Mouse (Mus musculus) brain, embryonic 18.5 days (tissue): Measurements from ENCODE around the gene Slc7a8.

Source experiments
- DNase-seq: peaks from one replicate; pipeline ENCODE4 v3.0.0-alpha.2; 2012; ENCODE audit warnings: low read depth, low spot score

Slc7a8 gene

GRCm38 (mm10) chr14:54701298-54701697, 80.4 kb downstream of the Slc7a8 start:
- no peak for DNase-seq

- no peak for DNase-seq
These were observed 82.2 kb downstream of the Slc7a8 start for GRCm38 (mm10) chr14:54699586-54699985.

- DNase-seq, result no peak
These were observed 83.0 kb downstream of the Slc7a8 start, which contains the start of gene Gm29776 for GRCm38 (mm10) chr14:54698733-54699132. Gene Gm29776, minus strand, starts transcription at chr14:54698833.

GRCm38 (mm10) chr14:54696752-54697151, 85.0 kb downstream of the Slc7a8 start:
- DNase-seq, result no peak

- no peak for DNase-seq
These were observed 86.7 kb downstream of the Slc7a8 start for GRCm38 (mm10) chr14:54695042-54695441.

- DNase-seq, result no peak
These were observed 94.5 kb downstream of the Slc7a8 start for GRCm38 (mm10) chr14:54687251-54687650.

- peak; percentile 99 for DNase-seq
These were observed 95.1 kb downstream of the Slc7a8 start, which contains the start of gene Acin1 for GRCm38 (mm10) chr14:54686522-54687143. Gene Acin1, minus strand, starts transcription at chr14:54686931.

GRCm38 (mm10) chr14:54686063-54686521, 95.7 kb downstream of the Slc7a8 start, which contains the start of gene 1700123O20Rik:
Gene 1700123O20Rik, plus strand, starts transcription at chr14:54686216.
- peak; percentile 77 for DNase-seq

- DNase-seq, result no peak
These were observed 96.3 kb downstream of the Slc7a8 start for GRCm38 (mm10) chr14:54685471-54685870.

- no peak for DNase-seq
These were observed 99.3 kb downstream of the Slc7a8 start for GRCm38 (mm10) chr14:54682396-54682795.

- DNase-seq, result no peak
These were observed 103.0 kb downstream of the Slc7a8 start for GRCm38 (mm10) chr14:54678657-54679304.

GRCm38 (mm10) chr14:54676290-54676689, 105.5 kb downstream of the Slc7a8 start:
- no peak for DNase-seq

GRCm38 (mm10) chr14:54674317-54674716, 107.4 kb downstream of the Slc7a8 start:
- no peak for DNase-seq
